Mouse (Mus musculus): Measurements from ENCODE around the gene Fscn2. TPM values are rescaled to one million over a fixed set of nuclear protein-coding genes. Genes with fewer than 3 reads are reported as not detected.
"Not testable (repeated sequence)": the region's sequence is repeated elsewhere in the genome, so short reads cannot be mapped to it uniquely, and the experiment has no call there.

Fscn2 gene
- polyA plus RNA-seq, 1 experiment from 2014 or later = 1.0 TPM

DNA sequence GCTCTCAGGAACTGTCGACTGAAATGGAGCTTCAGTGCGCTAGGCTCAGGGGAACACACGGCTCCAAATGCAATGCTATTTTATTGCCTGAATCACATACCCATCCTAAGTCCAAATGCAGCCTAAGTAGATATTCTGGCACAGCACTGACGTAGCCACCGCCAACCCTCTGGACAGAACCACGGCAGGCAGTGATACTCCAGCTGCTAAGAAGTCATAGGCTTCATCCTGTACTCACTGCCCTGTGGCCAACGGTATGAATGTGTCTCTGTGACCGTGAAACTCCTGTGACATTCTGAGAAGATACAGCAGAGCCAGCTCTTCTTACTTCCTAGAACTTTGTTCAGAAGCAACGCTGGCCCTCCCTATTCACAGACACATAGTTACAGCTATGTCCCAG is 27.2 kb downstream of the Fscn2 start:
- no peak overlapping the region for H3K4me3 ChIP-seq (ENCODE audit: low read depth, low read length)
- H3K27me3 ChIP-seq (ENCODE audit: control insufficient read depth, insufficient read depth, low read length) = no peaks in the 10 kb centered on the region
- H3K4me2 ChIP-seq (ENCODE audit: low read depth, low read length, severe bottlenecking) = no peak overlapping the region
- peak; percentile 41 for DNase-seq (ENCODE audit: low spot score)
- 94% methylated on average over 9 of the region's 9 CpGs for WGBS
- H3K4me1 ChIP-seq (replicated peaks; ENCODE audit: control insufficient read depth, insufficient read depth, low read length) = no peaks in the 10 kb centered on the region
- no peak overlapping the region for H3K9ac ChIP-seq (ENCODE audit: low read length)
- H3K9me3 ChIP-seq (ENCODE audit: control insufficient read depth, low read length) = no peaks in the 10 kb centered on the region
- no peak overlapping the region for H3K27ac ChIP-seq (ENCODE audit: low read depth, low read length)
- no peak for ATAC-seq (replicated peaks; ENCODE audit: low FRiP score)
- peaks cover 10% of the 10 kb centered on the region; the same call in 1 of the 2 replicates for H3K36me3 ChIP-seq (ENCODE audit: control insufficient read depth, insufficient read depth, low read length)

DNA sequence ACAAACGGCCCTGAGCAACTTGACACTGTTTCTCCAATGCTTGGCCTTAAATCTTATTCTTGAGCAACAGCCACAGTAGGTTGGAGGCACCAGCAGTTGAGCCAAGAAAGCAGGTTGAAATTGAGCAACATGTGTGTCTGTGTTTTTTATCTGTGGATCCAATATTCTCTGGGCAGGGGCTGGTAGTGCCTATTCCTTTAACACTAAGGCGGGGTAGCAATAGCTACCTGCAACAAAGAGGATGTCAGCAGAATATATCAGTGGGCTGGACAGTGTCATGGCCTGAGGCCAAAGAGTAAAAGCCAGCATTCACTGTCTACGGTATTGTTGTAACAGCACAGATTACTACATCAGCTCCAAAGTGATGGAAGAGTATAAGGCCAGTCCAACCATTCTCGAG is 34.3 kb downstream of the Fscn2 start:
- H3K36me3 ChIP-seq (ENCODE audit: control insufficient read depth, insufficient read depth, low read length) = peaks cover 6% of the 10 kb centered on the region; the same call in 1 of the 2 replicates
- no peak overlapping the region for H3K9ac ChIP-seq (ENCODE audit: low read length)
- no peaks in the 10 kb centered on the region for H3K4me1 ChIP-seq (replicated peaks; ENCODE audit: control insufficient read depth, insufficient read depth, low read length)
- ATAC-seq (replicated peaks; ENCODE audit: low FRiP score) (no peak), DNase-seq (ENCODE audit: low spot score) (no peak)
- H3K9me3 ChIP-seq (ENCODE audit: control insufficient read depth, low read length) = no peaks in the 10 kb centered on the region
- no peak overlapping the region for H3K27ac ChIP-seq (ENCODE audit: low read depth, low read length)
- H3K4me2 ChIP-seq (ENCODE audit: low read depth, low read length, severe bottlenecking) = no peak overlapping the region
- H3K27me3 ChIP-seq (ENCODE audit: control insufficient read depth, insufficient read depth, low read length) = no peaks in the 10 kb centered on the region
- 93% methylated on average over 4 of the region's 4 CpGs for WGBS
- H3K4me3 ChIP-seq (ENCODE audit: low read depth, low read length) = no peak overlapping the region

DNA sequence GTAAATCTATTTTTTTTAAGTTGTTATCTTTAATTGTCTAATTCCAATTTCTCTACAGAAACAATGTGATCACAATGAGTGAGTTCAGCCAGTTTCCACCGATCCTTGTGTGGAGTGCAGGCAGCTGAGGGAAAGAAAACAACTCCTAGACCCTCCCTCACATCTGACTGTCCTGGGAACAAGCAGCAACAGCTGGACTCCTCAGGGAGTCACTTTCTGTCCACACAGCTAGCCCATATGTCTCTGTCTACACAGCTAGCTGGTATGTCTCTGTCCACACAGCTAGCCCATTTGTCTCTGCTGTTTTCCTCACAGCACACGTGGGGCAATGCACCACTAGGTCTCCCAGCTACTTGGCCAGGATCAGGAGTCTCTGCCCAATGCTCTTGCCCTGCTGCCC is 36.3 kb downstream of the Fscn2 start:
- Histone ChIP-seq H3K27ac (ENCODE audit: low read depth, low read length) (no peak overlapping the region), H3K9ac (ENCODE audit: low read length) (no peak overlapping the region), H3K27me3 (ENCODE audit: control insufficient read depth, insufficient read depth, low read length) (no peaks in the 10 kb centered on the region), H3K4me2 (ENCODE audit: low read depth, low read length, severe bottlenecking) (no peak overlapping the region), H3K4me1 (replicated peaks; ENCODE audit: control insufficient read depth, insufficient read depth, low read length) (no peaks in the 10 kb centered on the region), H3K9me3 (ENCODE audit: control insufficient read depth, low read length) (no peaks in the 10 kb centered on the region), H3K36me3 (ENCODE audit: control insufficient read depth, insufficient read depth, low read length) (peaks cover 11% of the 10 kb centered on the region), H3K4me3 (ENCODE audit: low read depth, low read length) (no peak overlapping the region)
- WGBS = 86% methylated on average over 2 of the region's 2 CpGs
- no peak for ATAC-seq (replicated peaks; ENCODE audit: low FRiP score)
- no peak for DNase-seq (ENCODE audit: low spot score)

DNA sequence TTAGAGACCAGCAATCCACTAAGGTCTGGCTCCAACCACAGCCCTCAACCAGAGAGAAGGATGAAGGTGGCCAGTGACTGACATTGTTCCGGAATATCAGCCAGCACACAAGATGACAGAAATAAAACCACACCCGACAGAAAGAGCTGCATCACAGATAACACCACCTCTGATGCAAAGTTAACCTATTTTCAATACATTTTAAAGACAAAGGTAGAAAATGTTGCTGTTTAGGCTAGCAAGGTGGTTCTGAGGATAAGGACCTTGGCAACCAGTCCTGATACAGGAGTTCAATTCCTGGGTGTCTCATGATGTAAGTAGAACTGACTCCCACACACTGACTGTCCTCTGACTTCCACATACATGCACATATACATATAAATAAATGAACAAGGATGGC is 38.0 kb downstream of the Fscn2 start:
- ATAC-seq (replicated peaks; ENCODE audit: low FRiP score) = no peak
- Histone ChIP-seq H3K27me3 (ENCODE audit: control insufficient read depth, insufficient read depth, low read length) (no peaks in the 10 kb centered on the region), H3K9ac (ENCODE audit: low read length) (no peak overlapping the region), H3K36me3 (ENCODE audit: control insufficient read depth, insufficient read depth, low read length) (peaks cover 8% of the 10 kb centered on the region), H3K4me2 (ENCODE audit: low read depth, low read length, severe bottlenecking) (no peak overlapping the region), H3K27ac (ENCODE audit: low read depth, low read length) (no peak overlapping the region), H3K9me3 (ENCODE audit: control insufficient read depth, low read length) (no peaks in the 10 kb centered on the region), H3K4me1 (replicated peaks; ENCODE audit: control insufficient read depth, insufficient read depth, low read length) (no peaks in the 10 kb centered on the region), H3K4me3 (ENCODE audit: low read depth, low read length) (no peak overlapping the region)
- WGBS = 88% methylated on average over 2 of the region's 2 CpGs
- DNase-seq (ENCODE audit: low spot score) = no peak

DNA sequence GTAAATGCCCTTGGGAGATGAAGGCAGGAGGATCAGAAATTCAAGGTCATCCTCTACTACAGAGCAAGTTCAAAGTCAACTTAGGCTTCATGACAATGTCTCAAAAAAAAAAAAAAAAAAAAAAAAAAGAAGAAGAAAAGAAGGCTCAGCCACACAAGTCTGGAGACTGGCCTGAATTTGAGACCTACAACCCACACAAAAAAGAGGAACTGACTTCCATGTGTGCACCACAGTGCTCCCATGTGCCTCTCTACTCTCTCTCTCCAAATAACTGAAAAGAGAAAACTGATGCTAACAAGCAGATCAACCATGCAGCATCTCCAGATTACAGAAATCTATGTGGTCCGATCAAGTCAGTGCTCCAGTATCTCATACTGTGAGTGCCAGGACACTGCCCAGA is 43.5 kb downstream of the Fscn2 start:
- no peaks in the 10 kb centered on the region for H3K4me1 ChIP-seq (replicated peaks; ENCODE audit: control insufficient read depth, insufficient read depth, low read length)
- 100% methylated on average over 1 of the region's 1 CpGs for WGBS

DNA sequence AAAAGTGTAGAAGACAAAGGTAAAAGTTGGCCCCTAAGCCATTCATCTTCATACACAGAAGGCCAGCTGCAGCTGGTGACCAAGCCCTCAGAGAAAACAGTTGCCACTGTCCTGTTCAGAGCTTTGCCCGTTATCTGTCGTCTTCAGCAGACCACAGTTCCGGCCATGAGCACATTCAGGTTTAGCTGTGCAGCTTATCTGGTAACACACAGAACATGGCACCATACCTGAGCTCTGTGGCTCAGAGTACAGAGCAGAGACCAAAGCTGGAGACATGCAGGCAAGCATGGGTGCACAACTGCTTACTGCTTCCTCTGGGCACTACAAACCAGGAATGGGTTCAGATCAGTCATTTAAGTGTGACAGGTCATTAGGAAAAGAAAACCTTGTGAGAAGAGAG is 44.5 kb downstream of the Fscn2 start:
- 96% methylated on average over 3 of the region's 3 CpGs for WGBS
- Histone ChIP-seq H3K36me3 (ENCODE audit: control insufficient read depth, insufficient read depth, low read length) (peaks cover 16% of the 10 kb centered on the region), H3K27me3 (ENCODE audit: control insufficient read depth, insufficient read depth, low read length) (no peaks in the 10 kb centered on the region), H3K4me2 (ENCODE audit: low read depth, low read length, severe bottlenecking) (no peak overlapping the region), H3K4me1 (replicated peaks; ENCODE audit: control insufficient read depth, insufficient read depth, low read length) (no peaks in the 10 kb centered on the region), H3K9ac (ENCODE audit: low read length) (no peak overlapping the region), H3K4me3 (ENCODE audit: low read depth, low read length) (no peak overlapping the region), H3K9me3 (ENCODE audit: control insufficient read depth, low read length) (no peaks in the 10 kb centered on the region), H3K27ac (ENCODE audit: low read depth, low read length) (no peak overlapping the region)
- ATAC-seq (replicated peaks; ENCODE audit: low FRiP score) (no peak), DNase-seq (ENCODE audit: low spot score) (no peak)

More for the DNA sequence above, 43.5 kb downstream of the Fscn2 start:
- H3K4me3 ChIP-seq (ENCODE audit: low read depth, low read length) = no peak overlapping the region
- DNase-seq (ENCODE audit: low spot score) (no peak), ATAC-seq (replicated peaks; ENCODE audit: low FRiP score) (no peak)
- no peaks in the 10 kb centered on the region for H3K9me3 ChIP-seq (ENCODE audit: control insufficient read depth, low read length)
- H3K36me3 ChIP-seq (ENCODE audit: control insufficient read depth, insufficient read depth, low read length) = peaks cover 16% of the 10 kb centered on the region
- H3K27me3 ChIP-seq (ENCODE audit: control insufficient read depth, insufficient read depth, low read length) = no peaks in the 10 kb centered on the region
- no peak overlapping the region for H3K9ac ChIP-seq (ENCODE audit: low read length)
- no peak overlapping the region for H3K27ac ChIP-seq (ENCODE audit: low read depth, low read length)
- H3K4me2 ChIP-seq (ENCODE audit: low read depth, low read length, severe bottlenecking) = no peak overlapping the region

DNA sequence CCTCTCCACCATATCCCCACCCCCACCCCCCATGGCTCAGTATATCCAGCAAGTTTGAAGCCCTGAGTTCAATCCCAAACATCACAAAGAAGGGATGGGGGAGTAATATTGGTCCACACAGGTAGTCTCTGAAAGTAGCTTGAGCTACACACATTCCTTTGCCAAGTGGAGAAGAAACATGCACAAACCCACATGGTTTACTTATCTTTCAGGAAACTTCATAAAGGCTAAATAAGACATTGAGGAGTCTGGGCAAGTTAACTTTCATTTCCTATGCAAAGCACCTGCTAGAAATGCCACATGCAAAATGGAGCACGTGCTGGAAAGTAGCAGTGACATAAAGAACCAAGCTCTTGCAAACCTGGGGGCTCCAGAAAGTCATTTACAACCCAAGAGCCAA is 45.1 kb downstream of the Fscn2 start:
- H3K36me3 ChIP-seq (ENCODE audit: control insufficient read depth, insufficient read depth, low read length) = peaks cover 15% of the 10 kb centered on the region

DNA sequence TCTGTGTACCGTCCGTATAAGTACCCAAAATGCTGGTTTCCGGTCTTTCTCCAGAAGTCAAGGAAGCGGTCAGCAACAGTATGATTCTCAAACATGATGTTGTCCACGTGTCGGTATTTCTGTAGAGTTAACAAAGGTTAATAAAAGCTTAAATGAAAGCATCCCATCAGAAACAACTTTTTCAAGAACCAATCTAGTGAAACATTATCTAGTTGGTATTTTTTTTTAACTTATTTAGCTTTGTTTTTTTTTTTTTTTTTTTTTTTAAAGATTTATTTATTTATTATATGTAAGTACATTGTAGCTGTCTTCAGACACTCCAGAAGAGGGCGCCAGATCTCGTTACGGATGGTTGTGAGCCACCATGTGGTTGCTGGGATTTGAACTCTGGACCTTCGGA is 52.3 kb downstream of the Fscn2 start:
- H3K4me3 ChIP-seq (ENCODE audit: low read depth, low read length); H3K27me3 ChIP-seq (ENCODE audit: control insufficient read depth, insufficient read depth, low read length); H3K4me2 ChIP-seq (ENCODE audit: low read depth, low read length, severe bottlenecking); H3K9ac ChIP-seq (ENCODE audit: low read length); ATAC-seq (replicated peaks; ENCODE audit: low FRiP score); DNase-seq (ENCODE audit: low spot score); H3K27ac ChIP-seq (ENCODE audit: low read depth, low read length); H3K9me3 ChIP-seq (ENCODE audit: control insufficient read depth, low read length); H3K4me1 ChIP-seq (replicated peaks; ENCODE audit: control insufficient read depth, insufficient read depth, low read length): not testable (repeated sequence)
- WGBS = 96% methylated on average over 7 of the region's 10 CpGs
- H3K36me3 ChIP-seq (ENCODE audit: control insufficient read depth, insufficient read depth, low read length) = peaks cover 22% of the 10 kb centered on the region

More for the DNA sequence above, 45.1 kb downstream of the Fscn2 start:
- WGBS = 93% methylated on average over 1 of the region's 1 CpGs
- Histone ChIP-seq H3K27me3 (ENCODE audit: control insufficient read depth, insufficient read depth, low read length) (no peaks in the 10 kb centered on the region), H3K9me3 (ENCODE audit: control insufficient read depth, low read length) (no peaks in the 10 kb centered on the region), H3K4me1 (replicated peaks; ENCODE audit: control insufficient read depth, insufficient read depth, low read length) (no peaks in the 10 kb centered on the region), H3K4me2 (ENCODE audit: low read depth, low read length, severe bottlenecking) (no peak overlapping the region), H3K4me3 (ENCODE audit: low read depth, low read length) (no peak overlapping the region), H3K27ac (ENCODE audit: low read depth, low read length) (no peak overlapping the region), H3K9ac (ENCODE audit: low read length) (no peak overlapping the region)
- ATAC-seq (replicated peaks; ENCODE audit: low FRiP score) = no peak
- no peak for DNase-seq (ENCODE audit: low spot score)

All from forebrain, embryonic 11.5 days (tissue).